Comparison of ENCODE assay signal across 9 mouse cellular contexts in the genomic region with DNA sequence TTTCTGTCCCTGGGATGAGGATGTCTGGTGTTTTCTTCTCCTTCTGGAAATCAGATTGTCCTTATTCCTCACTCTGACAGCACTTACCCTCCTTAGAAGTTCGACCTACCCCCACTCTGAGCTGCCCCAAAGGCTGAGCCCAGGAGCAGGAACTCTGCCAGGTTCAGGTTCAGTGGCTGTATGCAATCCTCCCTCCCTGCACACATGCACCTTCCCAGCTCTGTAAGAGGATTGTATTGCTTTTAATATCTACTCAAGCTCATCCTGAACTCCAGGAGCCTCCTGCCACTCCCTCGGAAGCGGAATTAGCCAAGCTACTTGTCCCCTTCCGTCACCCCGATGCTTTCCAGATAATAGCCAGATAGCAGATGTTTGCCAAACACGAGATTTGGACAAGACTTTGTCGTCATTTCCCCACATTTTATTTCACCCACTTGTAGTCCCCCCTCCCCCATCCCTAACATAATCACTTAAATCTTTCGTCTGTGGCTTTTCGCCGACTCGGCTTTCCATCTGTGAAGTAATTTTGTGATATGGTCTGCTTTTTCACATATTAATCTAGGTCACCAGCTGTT. TPM values are rescaled to one million over a fixed set of nuclear protein-coding genes. Genes with fewer than 3 reads are reported as not detected.
A peak's percentile ranks its signal among the peaks of the same experiment; 100 is the strongest.
DNase-seq lines count a peak whose midpoint lies in the region; ATAC-seq lines count a peak whose summit lies in the region.
"Had no signal": no experiment of that assay in that cellular context is flagged by ENCODE, and none has a peak within 500 bp of the region (broad histone marks: within the 10 kb centered on the region; RNA-seq: fewer than 3 reads in every experiment).

No protein-coding gene starts in this region.

- WGBS in neural tube, embryonic 12.5 days = 65% methylated on average over 11 of the region's 11 CpGs

- DNase-seq in layer of hippocampus, postnatal 10 days (ENCODE audit: low spot score in 2 of 2) = peak; percentile 14 to 27
- no peak for DNase-seq in layer of hippocampus, adult 8-10 months (ENCODE audit: low spot score in 2 of 2)
- peak; percentile 61 for DNase-seq in cerebellum, postnatal 36 days
- peak; percentile 37 for DNase-seq in kidney, adult 9 months
- no peak for DNase-seq in gastrocnemius, postnatal 4 days (ENCODE audit: low spot score in 2 of 2)
- DNase-seq in urinary bladder, postnatal 25 days (ENCODE audit: low spot score) = no peak
- DNase-seq in ovary, postnatal 10 days (ENCODE audit: low spot score) = no peak
- DNase-seq: heart, postnatal 4 days had no signal

- no peak overlapping the region for H3K27ac ChIP-seq in neural tube, embryonic 12.5 days

- H3K27me3 ChIP-seq in neural tube, embryonic 12.5 days (replicated peaks) = no peaks in the 10 kb centered on the region

- ATAC-seq in neural tube, embryonic 12.5 days (ENCODE audit: low FRiP score, low read depth) = no peak

- H3K4me1 ChIP-seq in neural tube, embryonic 12.5 days = peaks cover 3% of the 10 kb centered on the region; the same call in 1 of the 2 replicates

- no peaks in the 10 kb centered on the region for H3K9me3 ChIP-seq in neural tube, embryonic 12.5 days

- peak overlapping the region; percentile 91 for H3K4me2 ChIP-seq in neural tube, embryonic 12.5 days (replicated peaks)

- H3K4me3 ChIP-seq in neural tube, embryonic 12.5 days = 0 out of 2 replicates have a peak overlapping the region, but pooled peaks have one; percentile 71

- no peaks in the 10 kb centered on the region for H3K36me3 ChIP-seq in neural tube, embryonic 12.5 days

- peak overlapping the region; percentile 84; the same call in 1 of the 2 replicates for H3K9ac ChIP-seq in neural tube, embryonic 12.5 days

RNA-seq across cellular contexts. Expression of a gene that starts 1.7 kb away (rescaled TPM):
- 100 to 1,000 TPM; 243 to 261 TPM for total RNA-seq in layer of hippocampus, postnatal 10 days (2021)
- total RNA-seq in layer of hippocampus, adult 8-10 months (2022) = 100 to 1,000 TPM; 205 to 240 (median 219) TPM
- 20.5 and 21.1 TPM in 2 replicates for polyA plus RNA-seq in neural tube, embryonic 12.5 days (2016; fragmentation: Nextera tagmentation; extraction: Ambion mirVana)
- total RNA-seq in gastrocnemius, postnatal 4 days (2021) = 1 to 10 TPM; 1.5 to 1.6 TPM

Comparison
In these comparisons a context has a peak if more than half of its experiments do, and no peak if none do; other contexts are left out.
1. DNase-seq: peak in layer of hippocampus, postnatal 10 days (2 of 2), cerebellum, postnatal 36 days (2 of 2) and kidney, adult 9 months (single experiment); none in layer of hippocampus, adult 8-10 months (0 of 2), gastrocnemius, postnatal 4 days (0 of 2), urinary bladder, postnatal 25 days (single experiment) and ovary, postnatal 10 days (single experiment).
2. RNA of a gene that starts 1.7 kb away (total RNA-seq): 243 to 261 TPM in layer of hippocampus, postnatal 10 days and 205 to 240 TPM in layer of hippocampus, adult 8-10 months; 1.5 to 1.6 TPM in gastrocnemius, postnatal 4 days; every median in the first group is over 10 times any median in the second.